Mouse (Mus musculus) 416B (cell line): ENCODE data around the gene Bicdl1.

Experiments used
- DNase-seq: peaks from one replicate; pipeline ENCODE4 v3.0.0; 2011; ENCODE audit warnings: low read depth

Gene Bicdl1

GRCm38 (mm10) chr5:115667894-115668293 lies 63.5 kb downstream of the Bicdl1 start:
- DNase-seq = no peak

- DNase-seq = no peak
These were observed 64.2 kb downstream of the Bicdl1 start for GRCm38 (mm10) chr5:115667210-115667609.

- no peak for DNase-seq
These were observed 64.9 kb downstream of the Bicdl1 start for GRCm38 (mm10) chr5:115666366-115667065.

- no peak for DNase-seq
These were observed 68.8 kb downstream of the Bicdl1 start for GRCm38 (mm10) chr5:115662658-115663057.

GRCm38 (mm10) chr5:115658352-115658751 lies 73.1 kb downstream of the Bicdl1 start:
- DNase-seq = no peak

- peak; percentile 28 for DNase-seq
These were observed 74.2 kb downstream of the Bicdl1 start for GRCm38 (mm10) chr5:115657234-115657633.

- DNase-seq = no peak
These were observed 74.7 kb downstream of the Bicdl1 start for GRCm38 (mm10) chr5:115656677-115657076.

- no peak for DNase-seq
These were observed 77.6 kb downstream of the Bicdl1 start for GRCm38 (mm10) chr5:115653776-115654175.

- DNase-seq = peak; percentile 99
These were observed 78.5 kb downstream of the Bicdl1 start for GRCm38 (mm10) chr5:115652681-115653575.

- DNase-seq = no peak
These were observed 79.6 kb downstream of the Bicdl1 start for GRCm38 (mm10) chr5:115651821-115652220.

GRCm38 (mm10) chr5:115650885-115651284 lies 80.5 kb downstream of the Bicdl1 start:
- no peak for DNase-seq

GRCm38 (mm10) chr5:115649699-115650098 lies 81.7 kb downstream of the Bicdl1 start:
- no peak for DNase-seq

- no peak for DNase-seq
These were observed 82.5 kb downstream of the Bicdl1 start for GRCm38 (mm10) chr5:115648876-115649275.

- DNase-seq = peak; percentile 41
These were observed 87.2 kb downstream of the Bicdl1 start for GRCm38 (mm10) chr5:115644192-115644591.

GRCm38 (mm10) chr5:115635536-115635935 lies 95.9 kb downstream of the Bicdl1 start:
- DNase-seq = peak; percentile 73

- DNase-seq = no peak
These were observed 97.4 kb downstream of the Bicdl1 start for GRCm38 (mm10) chr5:115634046-115634445.

GRCm38 (mm10) chr5:115633060-115633459 lies 98.4 kb downstream of the Bicdl1 start:
- DNase-seq = peak; percentile 22

GRCm38 (mm10) chr5:115632358-115632714 lies 99.1 kb downstream of the Bicdl1 start:
- DNase-seq = peak; percentile 57

- DNase-seq = peak; percentile 92
These were observed 99.7 kb downstream of the Bicdl1 start, which contains the start of gene Rab35 for GRCm38 (mm10) chr5:115631505-115632357. Gene Rab35 (plus strand): TSS chr5:115631908.

GRCm38 (mm10) chr5:115630291-115630690 lies 101.1 kb downstream of the Bicdl1 start:
- no peak for DNase-seq

- DNase-seq = no peak
These were observed 101.7 kb downstream of the Bicdl1 start for GRCm38 (mm10) chr5:115629672-115630071.

- peak; percentile 70 for DNase-seq
These were observed 103.3 kb downstream of the Bicdl1 start for GRCm38 (mm10) chr5:115628083-115628482.
